Mouse (Mus musculus) left cerebral cortex, adult 11 months (tissue): ENCODE data around the gene Recql.
"Not testable (repeated sequence)": the region's sequence is repeated elsewhere in the genome, so short reads cannot be mapped to it uniquely, and the experiment has no call there.

ENCODE experiments used
- DNase-seq: peaks from one replicate; pipeline ENCODE4 v3.0.0; 2022; ENCODE audit warnings: low spot score

The Recql gene

DNA sequence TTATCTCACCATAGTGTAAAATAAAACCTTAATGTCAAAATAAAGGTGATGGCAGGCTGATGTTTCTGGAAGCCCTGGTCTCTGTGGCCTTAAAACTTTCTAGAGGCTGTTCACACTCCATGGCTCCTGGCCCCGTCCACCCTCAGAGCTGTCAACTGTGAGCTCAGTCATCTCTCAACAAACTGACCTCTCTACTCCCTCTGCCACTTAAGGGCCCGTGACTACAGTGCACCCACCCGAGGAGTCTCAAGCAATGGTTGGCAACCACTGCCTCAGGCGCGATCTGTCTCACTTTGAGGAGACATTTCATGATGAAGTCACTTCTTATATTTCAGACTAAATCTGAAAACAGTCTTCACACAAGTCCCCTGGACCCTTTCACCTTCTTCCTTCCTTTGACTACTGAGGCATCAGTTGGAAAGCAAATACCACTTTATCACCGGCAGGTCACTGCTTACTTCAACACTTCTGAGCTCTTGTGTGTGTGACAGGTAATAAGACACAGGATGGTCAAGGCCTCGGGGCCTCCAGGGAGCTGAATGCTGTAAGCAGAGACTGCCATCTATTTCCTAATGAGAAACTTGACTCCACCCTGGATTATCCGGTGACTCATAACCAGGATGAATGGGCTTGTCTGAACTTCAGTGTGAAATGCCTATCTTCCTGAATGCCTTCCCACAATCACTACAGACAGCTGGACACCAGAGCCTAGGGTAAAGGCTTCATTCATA, 21.0 kb downstream of the Recql start:
- DNase-seq: no peak

DNA sequence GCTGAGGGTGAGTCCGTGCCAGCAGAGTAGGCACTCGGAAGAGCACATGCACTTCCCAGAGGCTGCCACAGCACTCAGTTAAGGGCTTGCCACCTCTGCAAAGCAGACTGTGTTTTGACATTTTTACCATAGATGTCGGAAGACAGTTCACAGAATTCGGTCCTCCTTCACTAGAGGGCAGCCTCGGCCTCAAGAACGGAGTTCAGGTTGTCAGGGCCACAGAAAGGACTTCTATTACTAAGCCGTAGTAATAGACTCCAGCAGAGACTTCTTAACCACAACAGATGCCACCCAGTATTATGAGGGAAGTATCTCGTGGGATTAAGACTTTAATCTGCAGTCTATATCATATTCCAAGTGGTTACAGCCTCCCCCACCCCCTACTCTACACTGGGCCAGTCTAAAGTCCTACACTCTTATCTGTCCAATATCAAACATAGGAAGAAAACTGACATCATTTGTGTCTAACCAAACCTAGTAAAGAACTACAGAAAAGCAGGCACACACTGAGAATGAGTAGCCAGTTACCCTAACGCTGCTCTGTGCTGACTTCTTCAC, 23.8 kb downstream of the Recql start:
- no peak for DNase-seq

DNA sequence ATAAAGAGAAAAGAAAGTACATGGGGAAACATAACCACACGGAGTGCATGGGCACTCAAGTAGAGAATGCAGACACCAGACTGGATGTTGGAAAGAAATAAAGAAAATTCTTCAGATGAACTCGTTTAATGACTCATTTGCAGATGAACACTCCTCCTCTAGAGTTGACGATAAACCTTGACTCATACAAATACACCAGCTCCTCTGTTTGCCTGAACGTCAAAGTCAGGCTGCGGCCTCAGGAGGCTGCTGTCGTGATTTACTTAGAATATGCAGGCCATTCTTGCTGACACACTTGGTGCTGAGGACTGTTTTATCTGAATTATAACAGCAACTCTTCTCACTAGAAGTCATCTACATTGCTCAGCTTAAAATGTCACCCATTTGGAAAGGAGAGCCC, 24.9 kb downstream of the Recql start:
- DNase-seq: no peak

DNA sequence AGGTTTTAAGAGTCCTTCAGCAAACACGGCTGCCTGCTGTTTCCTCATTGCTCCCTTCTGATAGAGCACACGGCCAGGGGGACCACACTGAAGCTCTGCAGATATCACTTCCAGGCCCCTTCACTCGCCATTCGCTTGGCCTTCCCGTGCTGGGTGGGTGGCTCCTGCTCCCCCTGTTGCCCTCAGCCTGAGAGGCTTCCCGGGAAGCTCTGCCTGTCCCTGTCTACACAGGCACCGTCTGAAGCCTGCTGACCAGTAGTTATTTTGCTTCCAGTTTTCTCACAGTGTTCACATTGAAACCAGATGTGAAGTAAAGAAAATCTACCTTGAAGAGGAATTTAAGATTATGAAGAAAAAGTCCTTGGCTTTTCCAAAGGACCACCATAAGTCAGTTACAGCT, 29.8 kb downstream of the Recql start:
- no peak for DNase-seq

DNA sequence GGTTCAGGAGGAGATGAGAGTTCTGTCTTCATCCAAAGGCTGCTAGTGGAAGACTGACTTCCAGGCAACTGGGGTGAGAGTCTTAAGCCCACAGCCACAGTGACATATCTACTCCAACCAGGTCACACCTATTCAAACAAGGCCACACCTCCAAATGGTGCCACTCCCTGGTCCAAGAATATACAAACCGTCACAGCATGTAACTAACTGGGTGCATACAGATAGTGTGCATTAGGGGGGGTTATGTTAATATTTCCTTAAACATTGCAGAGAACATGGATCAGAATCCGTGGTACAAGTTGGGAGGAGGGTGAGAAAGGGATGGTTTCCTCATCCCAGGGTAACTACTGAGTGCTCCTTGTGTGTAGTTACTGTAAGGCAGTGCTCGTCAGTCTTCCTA, 34.8 kb downstream of the Recql start:
- DNase-seq: not testable (repeated sequence)

DNA sequence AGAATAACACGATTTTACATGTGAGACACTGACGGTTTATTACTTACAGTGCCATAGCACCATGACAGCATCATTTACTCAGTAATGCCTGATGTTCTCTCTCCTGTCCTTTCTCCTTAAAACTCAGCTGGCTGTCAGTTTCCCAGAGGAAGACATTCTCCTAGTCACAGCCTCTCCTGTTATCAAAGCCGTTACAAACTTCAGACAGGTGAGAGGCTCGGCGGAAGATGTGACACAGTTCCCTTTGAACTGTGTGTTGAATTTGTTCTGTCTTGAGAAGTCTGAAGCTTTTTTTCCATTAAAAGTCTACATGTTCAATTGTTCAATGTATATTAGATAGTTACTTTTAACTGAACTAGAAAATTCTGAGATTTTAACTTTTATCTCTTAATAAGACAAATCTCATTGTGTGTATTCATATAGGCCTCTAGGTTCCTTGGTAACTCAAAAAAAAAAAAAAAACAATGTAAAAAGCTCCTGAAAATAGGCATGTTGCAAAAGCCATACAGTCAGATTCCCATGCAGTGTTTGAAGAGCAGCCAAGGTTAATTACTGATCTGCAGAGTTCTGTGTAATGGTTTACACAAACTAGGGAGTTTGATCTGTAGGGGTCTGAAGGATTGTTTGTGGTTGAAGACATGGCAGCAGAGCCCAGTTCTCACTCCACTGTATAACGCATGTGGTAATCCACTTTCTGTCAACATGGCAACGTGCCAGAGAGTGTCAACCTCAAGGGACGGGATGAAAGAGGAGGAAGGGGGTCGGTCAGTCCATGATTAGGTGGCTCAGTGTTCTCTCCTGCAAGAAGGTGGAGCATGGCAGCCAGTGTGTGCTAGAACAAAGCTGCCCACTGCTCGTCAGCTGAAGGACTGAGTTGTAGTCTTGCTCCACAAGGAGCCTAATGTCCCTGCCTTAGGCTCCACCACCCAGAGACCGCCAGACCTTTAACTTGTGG, 39.2 kb downstream of the Recql start:
- no peak for DNase-seq

DNA sequence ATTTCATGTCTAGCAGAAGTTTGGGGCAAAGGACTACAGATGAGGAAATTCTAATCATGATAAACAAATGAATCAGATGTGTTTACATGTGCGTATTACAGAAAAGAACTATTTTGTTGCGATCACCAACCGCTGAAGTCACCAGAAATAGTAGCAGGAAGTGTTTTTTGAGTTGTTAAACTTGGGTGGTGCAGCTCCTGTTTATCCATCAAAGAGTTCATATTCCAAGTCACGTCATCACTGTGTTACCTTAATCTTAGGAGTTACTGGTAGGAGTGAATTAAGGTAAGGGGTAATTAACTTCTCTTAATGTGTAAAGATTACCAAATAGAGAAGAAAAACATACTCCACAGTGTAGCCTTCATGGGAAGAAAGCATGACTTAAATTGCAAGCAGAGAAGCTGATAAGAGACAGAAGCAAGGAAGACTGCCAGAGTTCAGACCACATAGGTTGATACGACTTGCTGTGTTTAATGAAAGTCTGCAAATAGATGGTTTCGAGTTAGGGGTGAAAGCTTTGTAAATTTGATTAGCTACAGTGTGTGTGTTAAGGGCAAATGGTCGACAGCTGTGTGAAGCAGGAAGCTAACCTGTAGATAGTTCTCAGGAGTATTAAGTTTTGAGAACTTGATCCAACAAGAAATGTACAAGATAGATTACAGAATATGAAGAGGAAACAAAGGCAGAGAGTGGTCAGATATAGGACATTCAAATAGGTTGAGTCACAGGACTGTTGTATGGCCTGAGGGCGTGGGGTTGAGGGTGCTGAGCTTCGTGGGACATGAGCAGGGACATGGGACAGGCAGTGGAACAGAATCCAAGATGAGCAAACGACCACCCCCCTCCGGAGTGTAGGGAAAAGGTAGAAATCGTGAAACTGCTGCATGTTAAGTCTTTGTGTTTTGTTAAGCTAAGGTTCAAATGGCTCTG, 40.4 kb downstream of the Recql start:
- DNase-seq: no peak

DNA sequence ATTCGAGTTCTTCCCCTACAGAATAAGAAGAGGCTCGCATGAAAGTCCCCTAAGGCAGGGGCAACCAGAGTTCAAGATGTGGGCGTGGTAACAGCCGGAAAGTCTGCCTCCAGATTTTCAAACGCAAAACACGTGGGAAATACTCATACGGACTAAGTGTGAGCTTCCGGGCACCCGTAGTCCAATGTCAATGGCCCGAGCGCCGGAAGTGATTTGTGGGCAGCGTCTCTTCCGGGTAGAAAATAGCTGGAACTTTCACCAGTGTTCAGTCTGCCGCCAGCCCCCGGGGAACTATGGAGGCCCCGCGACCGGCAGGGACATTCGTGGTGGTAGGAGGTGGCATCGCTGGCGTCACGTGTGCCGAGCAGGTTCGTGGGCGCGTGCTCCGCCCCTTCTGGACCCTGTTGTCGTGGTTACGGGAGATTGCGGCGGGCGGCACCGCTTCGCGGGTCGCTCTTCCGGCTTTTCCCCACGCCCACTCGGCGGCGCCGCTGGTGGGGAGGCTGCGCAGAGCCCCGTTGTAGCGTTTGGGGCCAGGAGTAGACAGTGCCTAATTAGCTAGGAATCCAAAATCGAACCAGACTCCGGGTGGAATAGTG, 41.3 kb downstream of the Recql start, which contains the start of gene Pyroxd1:
Gene Pyroxd1, plus strand, starts transcription at position 215 of the 599 bp plus-strand sequence.
- DNase-seq: peak; percentile 79

DNA sequence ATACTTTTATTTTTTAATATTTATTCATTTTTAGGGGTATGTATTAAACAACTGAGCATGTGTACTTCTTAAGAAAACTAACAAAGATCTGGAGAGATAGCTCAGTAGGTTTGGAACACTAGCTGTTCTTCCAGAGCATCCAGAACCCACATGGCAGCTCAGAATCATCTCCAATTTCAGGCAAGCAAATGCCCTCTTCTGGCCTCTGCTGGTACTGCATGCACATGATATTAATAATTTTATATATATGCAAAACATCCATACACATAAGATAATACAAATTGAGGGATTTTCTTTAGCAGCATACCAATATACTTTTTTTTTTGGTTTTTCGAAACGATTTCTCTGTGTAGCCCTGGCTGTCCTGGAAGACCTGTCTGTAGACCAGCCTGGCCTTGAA, 43.3 kb downstream of the Recql start:
- peak; percentile 38 for DNase-seq

DNA sequence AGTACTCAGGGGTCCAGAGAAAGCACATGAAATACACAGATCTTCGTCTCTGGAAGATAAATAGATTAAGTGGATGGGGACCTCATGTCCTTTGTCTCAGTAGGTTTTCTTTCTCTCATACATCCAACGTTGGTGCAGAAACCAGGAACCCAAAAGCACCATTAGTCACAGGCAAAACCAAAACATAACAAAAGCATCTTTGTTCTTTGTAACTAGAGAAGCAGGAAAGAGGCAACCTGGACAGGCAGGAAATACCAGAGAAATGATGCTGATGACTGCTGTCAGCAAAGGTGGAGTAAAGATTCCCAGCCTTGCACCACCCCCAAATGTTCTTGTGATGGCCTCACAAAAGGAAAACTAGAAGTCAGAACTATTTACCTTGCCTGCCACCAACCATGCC, 47.3 kb downstream of the Recql start:
- no peak for DNase-seq

DNA sequence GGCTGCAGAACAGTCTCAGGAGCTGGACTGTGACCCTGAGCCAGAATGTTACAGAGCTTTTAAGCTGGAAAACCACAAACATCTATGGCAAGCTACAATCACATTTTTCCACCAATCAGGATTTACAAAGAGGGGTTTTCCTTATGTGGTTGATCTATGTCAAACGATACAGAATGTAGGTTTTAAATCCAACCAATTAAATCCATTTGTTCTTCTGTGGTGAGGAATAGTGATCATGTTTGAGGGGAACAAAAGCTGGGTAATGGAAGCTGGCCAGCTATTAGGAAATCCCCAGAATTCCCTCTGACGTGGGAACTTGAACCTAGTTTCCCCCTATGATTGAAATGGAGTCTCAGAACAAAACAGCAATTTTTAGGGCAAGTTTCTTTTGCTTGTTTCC, 47.9 kb downstream of the Recql start:
- DNase-seq: no peak

DNA sequence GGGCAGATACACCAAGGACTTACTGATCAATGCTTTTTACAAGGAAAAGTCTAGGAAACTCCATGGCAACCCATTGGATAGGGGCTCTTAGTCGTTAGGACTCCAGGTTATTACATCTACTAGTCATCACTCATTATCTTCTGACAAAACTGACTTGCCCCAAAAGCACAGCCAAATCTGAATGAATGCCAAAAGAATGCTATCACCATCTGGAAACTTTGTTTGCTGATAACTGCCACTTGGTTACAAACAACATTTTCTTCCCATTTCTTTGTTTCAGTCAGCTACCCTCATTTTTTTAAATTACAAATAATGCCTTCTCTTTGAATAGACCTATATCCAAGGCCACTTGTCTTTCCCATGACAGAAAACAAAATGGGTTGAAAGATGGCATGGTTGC, 57.7 kb downstream of the Recql start:
- DNase-seq: no peak

DNA sequence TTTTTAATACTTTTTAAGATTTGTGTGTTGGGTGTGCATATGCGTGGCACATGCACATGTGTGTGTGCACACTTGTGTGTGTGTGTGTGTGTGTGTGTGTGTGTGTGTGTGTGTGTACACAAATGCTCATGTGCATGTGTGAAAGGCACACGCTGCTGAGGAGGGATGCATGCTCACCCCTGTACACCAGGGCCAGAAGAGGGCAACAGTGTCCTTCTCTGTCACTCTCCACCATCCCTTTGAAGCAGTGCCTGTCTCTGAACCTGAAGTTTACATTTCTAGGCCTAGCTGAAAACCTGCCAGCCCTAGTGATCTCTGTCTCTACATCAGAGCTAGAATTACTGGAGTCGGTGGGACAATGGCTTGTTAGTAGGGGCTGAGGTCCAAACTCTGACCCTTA, 60.3 kb downstream of the Recql start:
- DNase-seq: no peak

DNA sequence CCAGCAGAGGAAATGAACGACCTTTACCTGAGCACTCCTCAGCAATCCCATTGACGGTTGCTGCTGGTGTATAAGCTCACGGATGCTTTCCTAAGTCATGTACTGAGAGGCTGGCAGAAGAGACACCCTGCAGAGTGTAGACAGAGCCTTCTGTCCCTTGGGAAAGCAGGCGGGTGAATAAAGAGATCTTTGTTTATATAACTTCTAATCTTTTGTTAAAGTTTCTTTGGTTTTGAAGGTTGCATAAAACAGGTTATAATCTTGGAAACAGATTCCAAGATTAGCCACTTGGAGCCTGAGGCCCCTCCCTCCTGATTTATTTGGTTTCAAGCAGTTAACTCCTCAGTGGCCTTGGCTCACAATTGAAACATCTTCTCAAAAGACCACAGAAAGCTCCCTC, 64.0 kb downstream of the Recql start, which contains the start of gene Slco1a5:
Gene Slco1a5, minus strand, starts transcription at position 101 of the 400 bp plus-strand sequence.
- no peak for DNase-seq

DNA sequence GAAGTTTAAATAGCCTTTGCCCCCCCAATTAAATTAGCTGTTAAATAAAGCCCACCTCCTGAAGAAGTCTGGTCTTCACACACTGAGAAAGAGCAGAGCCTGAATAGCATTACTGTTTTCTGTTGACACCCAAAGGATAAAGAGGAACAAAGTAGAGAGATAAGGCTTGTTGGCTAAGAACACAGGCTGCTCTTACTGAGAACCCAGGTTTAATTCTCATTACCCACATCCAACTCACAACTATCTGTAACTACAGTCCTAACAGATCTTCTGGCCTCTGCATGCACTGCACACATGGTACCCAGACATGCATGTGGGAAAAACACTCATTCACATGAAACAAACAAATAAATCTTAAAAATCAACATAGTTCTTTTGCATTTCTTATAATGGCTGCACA, 69.8 kb downstream of the Recql start:
- DNase-seq: no peak

DNA sequence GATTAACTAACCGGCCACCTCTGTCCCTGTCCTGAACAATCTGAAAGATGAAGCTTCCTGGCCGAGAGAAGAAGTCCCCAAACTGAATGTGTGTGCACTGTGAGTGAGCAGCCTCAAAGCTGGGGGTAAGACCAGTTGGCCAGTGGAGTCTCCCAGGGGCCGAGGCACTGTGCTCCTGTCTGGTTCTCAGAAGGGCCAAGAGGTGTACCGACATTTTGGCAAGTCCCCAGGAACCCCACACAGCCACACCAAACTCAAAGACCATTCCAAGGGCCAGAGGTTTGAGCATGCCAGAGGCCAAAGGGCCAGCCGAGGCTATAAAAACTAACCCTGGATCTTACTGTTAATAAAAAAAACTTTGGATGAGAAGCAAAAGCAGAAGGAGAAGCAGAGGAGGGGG, 72.6 kb downstream of the Recql start:
- DNase-seq: no peak

DNA sequence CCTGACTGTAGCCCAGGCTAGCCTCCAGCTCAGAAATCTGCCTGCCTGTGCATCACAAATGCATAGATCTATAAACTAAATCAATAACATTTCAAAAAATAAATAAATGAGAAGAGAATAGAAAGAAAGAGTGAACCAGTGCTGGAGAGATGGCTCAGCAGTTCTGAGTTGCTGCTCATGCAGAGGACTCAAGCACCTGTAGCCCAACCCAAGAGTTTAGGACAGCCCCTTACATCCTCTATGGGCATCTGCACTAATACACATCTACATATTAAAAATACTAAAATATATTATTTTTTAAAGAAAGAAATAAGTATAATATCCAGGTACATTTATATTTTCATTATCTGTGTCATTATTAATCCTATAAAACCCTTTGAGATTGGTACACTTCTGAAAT, 81.8 kb downstream of the Recql start:
- DNase-seq: no peak
